Mouse (Mus musculus): ENCODE data around the gene Tsn.

The Tsn gene

DNA sequence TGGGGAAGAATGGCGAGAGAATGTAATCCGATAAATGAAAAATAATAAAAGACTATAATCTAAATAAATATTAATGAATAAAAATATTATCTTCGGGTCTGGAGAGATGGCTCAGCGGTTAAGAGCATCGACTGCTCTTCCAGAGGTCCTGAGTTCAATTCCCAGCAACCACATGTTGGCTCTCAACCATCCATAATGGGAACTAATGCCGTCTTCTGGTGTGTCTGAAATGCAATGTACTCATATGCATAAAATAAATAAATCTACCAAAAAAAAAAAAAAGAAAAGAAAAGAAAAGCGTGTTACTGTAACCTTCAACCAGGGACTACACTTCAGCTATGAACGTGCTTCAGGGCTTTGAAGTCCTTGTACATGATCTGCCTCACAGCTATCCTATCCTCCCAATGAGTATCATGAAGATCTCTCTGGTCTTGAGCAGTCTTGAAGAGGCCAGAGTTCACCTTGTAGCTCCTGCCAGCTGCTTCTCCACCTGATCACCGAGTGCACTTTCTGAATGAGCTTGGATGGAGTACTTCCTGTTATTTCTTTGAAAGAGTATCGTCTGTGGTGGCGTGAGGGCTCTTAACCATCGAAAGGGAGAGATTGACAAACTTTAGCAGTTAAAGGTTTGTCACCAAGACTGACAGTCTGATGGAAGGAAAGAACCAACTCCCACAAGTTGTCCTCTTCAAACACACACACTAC lies at the start of gene Tsn:
Gene Tsn (minus strand): TSS at position 118 of the 705 bp plus-strand sequence.
- peak in 1 of 2 experiments; percentile 15 for DNase-seq (ENCODE audit: low spot score in 2 of 2)

DNA sequence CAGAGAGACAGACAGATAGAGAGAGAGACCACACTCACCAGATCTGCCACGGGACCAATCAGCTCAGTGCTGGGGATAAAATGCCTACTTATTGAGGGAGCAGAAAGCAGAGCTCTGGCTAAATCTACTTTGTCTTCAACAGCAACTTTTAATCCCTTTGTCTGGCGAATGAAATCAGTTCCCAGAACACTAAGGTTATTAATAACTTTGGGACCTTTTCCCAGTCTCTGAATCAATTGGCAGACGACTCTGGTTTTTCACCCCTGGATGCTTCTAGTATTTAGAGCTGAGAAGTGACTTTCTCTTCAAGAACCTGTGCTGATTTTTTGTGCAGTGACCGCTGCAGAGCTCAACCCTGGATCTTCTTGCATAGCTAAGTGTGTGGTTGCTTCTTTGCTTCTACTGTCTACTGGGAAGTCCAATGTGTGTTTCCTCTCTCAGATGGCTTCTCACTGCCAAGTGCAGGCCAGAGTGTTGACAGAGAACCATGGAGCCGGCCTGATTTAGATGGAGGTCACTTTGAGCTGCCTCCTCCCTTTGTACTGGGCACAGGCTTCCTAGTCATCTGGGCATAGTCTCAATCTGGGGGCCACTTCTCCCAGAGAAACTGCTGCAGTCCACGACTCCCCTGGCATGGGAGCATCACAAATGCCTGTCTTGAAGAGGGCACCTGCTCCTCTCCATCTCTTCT lies 47.7 kb upstream of the Tsn start:
- DNase-seq (ENCODE audit: low spot score in 2 of 2): no peak

DNA sequence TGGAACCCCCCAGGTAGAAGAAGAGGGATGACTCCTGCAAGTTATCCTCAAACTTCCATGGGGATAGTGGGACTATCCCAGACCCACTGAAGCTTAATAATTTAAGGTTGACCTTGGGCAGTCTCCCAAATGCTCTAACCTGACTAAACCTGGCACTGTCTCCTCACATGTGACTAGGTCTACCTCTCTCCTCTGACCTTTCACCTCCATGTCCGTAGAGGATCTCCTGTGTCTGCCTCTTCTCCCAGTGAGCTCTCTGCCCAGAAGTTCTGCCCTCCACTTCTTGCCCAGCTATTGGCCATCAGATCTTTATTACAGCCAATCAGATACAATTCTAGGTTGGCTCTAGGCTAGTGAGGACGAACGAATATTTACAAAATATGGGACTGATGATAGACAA lies 38.4 kb upstream of the Tsn start:
- no peak for DNase-seq (ENCODE audit: low spot score in 2 of 2)

DNA sequence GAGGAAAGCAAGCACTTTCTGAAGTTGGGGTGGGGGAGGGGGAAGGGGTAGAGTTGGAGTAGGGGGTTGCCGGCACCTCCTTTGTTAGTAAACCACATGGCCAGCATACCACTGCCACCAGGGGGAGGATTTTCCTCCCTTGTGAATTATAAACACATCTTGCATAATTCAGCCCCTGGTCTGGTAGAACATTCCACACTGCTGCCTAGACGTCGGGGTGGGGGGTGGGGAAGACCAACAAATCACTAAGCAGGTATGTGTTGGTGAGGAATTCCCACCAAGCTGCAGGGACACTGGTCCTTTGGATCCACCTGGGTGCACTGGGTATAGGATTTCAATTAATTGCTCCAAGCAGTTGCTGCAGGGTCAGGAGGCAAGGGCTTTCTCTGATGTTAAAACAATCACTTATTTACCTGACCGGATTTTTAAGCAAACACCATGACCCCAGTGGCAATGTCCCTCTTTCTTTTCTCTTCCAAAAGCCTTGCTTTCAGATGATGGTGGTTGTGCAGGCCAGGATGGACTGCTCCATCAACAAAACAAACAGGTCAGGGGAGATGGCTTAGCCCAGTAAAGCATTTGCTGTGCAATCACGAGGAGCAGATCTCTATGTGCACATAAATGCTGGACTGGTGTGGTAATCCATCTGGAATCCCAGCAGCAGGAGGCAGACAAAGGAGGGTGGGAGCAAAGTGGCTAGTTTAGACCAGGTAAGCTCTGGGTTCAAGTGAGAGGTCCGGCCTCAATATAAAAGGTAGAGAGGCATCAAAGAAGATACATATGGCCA lies 32.3 kb upstream of the Tsn start:
- DNase-seq (ENCODE audit: low spot score in 2 of 2): no peak

DNA sequence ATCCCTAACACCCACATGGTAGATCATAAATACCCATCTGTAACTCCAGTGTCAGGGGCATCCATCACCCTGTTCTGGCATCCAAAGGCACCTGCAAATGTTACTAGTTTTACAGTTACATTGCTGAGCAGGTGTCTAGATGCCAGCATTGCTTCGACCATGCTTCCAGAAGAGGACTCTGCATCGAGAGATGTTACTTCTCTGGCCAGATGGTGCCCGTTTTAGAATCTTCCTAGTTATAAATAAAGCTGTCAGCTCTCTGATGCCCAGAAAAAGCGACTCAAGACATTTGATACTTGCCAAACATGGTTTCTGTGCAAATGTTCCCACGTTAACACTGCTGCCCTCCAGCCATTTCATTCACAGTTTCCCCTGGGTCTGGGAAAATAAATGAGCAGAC lies 26.4 kb upstream of the Tsn start:
- DNase-seq (ENCODE audit: low spot score in 2 of 2): no peak

DNA sequence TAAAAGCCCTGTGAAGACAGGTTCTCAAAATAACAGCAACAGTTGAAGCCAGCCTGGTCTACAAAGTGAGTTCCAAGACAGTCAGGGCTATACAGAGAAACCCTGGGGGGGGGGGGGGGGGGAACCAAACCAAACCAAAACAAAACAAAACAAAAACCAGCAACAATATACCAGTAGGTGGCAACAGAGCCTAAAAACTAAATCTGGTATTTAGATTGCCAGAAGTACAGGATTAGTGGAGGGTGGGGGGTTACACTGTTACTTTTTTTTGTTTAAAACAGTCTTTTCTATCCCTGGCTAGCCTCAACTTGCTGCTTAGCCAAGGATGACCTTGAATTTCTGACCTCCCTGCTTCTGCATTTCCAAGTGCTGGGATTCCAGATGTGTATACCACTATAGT lies 24.3 kb upstream of the Tsn start:
- DNase-seq (ENCODE audit: low spot score in 2 of 2): no peak

DNA sequence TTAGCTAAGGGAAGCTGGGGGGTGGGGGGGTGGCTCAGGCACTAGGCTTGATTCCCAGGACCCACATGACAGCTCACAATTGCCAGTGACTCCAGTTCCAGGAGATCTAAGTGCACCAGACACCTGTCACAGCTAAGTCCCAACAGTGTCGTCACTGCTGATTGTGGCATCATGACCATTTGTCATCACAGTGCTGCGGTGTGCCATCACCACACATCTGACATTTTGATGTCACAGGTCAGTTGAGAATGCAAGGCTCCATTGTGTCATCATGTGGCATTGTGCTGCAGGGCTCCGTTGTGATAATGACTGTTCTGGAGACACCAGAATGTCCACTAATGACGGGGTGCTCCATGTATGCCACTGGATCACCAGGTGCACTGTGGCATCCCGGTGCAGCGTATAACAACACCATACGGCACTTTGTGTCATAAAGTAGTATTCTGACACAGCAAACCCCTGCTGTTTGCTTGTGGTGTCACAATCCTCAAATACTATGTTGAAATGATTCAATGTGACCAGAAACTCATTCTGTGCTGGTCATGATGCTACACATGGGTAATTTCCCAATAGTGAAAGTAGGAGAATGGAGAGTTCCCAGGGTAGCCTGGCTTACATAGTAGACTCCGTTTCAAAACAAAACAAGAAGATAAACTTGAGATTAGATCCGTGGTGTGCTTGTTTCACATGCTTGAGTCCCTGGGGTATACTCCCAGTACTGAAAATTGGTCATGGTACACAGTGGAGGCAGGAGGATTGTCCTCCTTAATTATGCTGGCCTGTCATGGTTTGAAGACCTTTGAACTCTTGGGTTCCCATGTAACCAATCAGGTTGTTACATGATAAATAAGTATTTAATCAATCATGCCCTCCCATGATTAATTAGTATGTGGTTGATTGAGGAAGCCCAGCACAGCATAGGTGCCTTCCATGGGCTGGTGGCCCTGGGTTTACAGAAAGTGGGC lies 23.5 kb upstream of the Tsn start:
- DNase-seq (ENCODE audit: low spot score in 2 of 2): no peak

DNA sequence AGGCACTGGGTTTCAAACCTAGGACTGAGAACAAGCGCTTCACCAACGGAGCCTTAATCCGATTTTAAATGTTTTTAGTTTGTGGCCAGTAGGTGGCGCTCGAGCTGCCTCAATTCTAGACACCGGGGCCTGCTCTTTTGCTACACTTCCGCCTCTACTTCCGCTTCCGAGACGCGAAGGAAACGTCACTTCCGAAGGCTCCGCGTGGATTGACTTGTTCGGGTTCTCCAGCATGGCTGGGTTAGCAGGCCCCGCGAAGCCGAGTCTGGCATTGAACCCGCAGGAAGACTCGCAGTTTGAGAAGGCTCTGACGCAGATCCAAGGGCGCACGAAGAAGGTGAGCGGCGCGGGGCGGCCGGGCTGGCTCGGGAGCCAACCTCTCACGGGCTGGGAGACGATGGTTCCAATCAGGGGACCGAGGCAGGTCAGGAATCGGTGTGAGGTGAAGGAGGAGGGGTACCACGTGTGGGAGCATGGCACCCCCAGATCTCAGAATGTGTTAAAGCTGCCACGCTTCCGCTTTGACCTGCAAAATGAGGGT lies 10.2 kb upstream of the Tsn start, which contains the start of gene Nifk:
Gene Nifk (plus strand): TSS at position 179 of the 541 bp plus-strand sequence.
- DNase-seq (ENCODE audit: low spot score in 2 of 2): peak; percentile 84 to 93

DNA sequence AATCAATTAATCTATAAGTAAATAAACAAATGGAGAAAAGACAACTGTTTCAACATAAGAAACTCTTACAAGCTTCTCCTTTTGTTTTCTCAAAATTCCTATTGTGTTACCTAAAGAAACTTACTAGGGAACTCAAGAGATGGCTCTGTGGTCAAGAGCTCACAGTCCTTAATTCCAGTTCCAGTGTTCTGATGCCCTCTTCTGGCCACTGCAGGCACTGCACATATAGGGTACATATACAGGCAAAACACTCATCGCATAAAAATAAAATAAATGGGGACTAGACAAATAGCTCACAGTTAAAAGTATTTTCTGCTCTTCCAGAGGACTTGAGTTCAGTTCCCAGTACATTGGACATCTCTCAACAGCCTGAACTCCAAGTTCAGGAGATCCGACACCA lies 9.2 kb upstream of the Tsn start:
- DNase-seq (ENCODE audit: low spot score in 2 of 2): peak; percentile 29 to 71

DNA sequence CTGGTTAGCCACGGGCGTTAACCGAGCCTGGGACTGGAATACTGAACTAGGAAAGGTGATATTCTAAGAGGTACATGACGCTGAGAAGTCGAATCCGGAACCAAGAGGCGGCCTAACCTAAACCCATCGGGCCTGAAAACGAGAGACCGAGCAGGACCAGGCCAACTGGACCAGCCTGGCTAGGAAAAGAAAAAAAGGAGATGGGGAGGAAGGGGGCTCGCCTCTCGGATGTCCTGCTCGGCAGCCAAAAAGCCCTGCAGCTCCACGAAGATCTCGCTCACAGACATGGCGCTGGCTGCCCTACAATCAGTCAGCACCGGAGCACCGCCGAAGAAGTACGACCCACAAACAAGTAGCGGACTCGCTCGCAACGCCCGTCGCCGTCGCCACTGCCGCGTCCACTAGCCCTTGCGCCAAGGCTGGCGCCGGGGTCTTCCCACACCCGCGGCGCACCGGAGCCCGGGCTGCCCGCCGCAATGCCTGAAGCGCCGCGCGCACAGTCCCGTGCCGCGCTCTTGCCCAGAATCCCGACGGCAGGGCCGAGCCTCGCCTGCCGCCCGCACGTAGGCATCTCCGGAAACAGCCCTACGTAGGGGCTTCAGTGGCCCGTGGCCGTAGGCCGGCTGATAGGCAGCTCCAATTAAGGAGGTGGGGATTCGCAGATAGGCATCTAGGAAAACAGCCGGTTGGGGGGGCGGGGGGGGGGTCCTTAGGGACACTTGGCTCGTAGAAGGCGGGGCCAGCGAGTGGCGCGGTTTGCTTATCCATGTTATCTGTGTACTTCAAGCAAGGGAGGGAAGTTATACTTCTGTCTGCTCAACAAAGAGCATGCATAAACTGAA lies 538 bp downstream of the Tsn start:
- peak; percentile 90 to 91 for DNase-seq (ENCODE audit: low spot score in 2 of 2)

DNA sequence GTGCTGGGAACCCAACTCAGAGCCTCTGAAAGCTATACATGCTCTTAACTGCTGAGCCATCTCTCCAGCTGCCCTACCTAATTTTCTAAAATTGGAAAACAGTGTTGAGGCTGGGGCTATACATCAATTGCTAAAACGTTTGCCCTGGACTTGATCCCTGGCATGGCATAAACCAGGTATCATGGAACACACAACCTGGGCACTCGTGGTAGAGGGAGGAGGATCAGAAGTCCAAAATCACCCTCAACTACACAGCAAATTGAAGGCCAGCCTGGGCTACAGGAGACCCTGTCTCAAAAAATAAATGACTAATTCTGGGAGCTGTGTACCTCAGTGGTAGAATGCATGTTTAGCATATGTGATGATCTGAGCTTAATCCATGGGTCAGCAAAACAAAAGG lies 13.8 kb downstream of the Tsn start:
- DNase-seq (ENCODE audit: low spot score in 2 of 2): no peak

DNA sequence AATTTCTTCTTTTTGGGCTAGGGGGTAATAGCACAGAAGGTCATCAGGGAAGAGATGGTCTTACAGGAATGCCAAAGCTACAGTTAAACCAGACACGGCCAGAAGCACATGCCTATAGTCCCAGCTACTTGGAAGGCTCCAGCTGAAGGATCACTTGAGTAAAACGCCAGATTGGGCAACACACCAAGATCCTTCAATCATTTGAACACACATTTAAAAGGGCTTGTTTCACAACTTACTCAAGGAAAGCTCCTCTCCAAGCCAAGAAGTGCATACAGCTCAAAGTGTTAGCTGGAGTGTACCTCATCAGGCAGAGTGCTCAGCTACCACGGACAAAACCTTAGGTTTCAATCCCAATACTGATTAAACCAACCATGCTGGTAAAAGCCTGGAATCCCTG lies 14.9 kb downstream of the Tsn start:
- DNase-seq (ENCODE audit: low spot score in 2 of 2): no peak

DNA sequence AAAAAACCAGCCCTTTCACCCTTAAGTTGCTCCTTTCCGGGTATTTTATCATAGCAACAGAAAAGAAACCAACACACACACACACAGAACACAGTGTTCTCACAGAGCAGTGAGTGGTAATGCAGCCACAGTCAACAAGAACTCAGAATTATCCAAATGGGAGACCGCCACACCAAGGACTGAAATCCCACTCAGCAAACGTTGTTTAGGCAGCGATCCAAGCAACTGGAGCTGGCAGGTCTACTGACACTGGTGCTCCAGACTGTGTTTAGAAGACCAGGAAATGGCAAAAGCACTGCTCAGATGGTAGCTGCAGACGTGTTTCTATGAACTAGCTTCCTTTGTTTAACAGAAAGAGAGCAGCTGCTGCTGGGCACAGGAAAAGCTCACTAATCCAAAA lies 16.7 kb downstream of the Tsn start:
- DNase-seq (ENCODE audit: low spot score in 2 of 2): no peak

DNA sequence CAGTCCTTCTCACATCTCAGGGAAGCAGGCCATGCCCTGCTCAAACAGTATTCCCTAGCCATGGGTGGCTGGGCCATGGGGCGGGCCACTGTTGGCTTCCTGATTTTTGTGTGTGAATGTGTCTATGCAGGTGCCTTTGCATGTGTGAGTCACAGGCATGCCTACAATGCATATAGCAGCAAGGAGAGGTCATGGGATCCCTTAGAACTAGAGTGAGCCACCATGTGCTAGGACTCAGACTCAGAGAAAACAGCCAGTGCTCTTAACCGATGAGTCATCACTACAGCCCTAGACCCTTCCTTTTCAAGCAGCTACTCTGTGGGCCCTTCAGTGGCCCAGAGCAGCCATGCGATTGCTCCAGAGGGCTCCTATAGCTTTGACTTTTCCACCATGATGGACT lies 17.3 kb downstream of the Tsn start:
- no peak for DNase-seq (ENCODE audit: low spot score in 2 of 2)

DNA sequence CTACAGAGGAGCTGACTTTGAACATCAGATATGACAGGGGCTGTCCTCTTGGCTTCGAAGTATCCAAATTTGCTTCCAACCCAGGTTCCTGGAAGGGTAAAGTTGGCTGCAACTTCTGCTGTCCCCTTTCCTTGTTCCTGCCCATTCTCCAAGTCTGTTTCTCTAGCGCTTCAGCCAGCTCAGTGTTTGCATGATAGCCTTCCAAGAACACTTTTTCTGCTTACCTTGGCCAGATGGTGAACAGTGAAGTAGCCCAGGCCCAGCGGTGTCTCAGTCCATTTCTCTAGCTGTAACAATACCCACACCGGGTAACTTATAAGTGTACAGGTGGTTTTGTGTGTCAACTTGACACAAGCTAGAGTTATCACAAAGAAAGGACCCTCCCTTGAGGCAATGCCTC lies 19.2 kb downstream of the Tsn start:
- DNase-seq (ENCODE audit: low spot score in 2 of 2): no peak

DNA sequence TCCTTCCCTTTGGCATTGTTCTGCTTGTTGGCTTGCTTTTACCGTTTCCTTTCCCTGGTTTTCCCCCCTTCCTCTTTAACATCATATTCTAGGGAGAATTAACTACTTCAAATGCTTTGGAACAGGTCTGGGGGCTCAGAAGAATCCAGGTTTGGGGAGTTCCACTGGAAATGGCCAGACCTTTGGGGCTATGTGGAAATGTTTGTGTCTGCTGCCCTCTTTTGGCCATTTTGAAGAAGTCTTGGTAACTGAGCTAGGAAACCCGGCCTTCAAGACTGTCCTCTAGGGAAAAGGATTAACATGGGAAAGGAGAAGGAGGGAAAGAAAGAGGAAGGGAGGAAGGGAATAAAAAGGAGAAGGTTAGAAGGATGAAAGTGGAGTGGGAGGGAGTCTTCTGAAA lies 36.4 kb downstream of the Tsn start:
- DNase-seq (ENCODE audit: low spot score in 2 of 2): no peak

DNA sequence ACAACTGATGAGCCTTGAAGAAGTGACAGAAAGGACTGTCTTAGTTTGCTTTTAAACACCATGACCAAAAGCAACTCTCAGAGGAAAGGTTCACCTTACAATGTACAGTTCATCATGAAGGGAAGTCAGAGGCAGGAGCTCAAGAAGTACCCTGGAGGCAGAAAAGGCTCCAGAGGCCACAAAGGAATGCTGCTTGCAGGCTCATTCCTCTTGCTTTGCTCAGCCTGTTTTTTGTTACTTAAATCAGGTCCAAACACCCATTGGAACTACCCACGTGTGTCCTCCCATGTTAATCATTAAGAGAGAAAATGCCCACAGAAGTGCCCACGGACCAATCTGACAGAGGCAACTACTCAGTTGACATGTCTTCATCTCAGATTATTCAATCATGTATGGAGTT lies 59.6 kb downstream of the Tsn start:
- no peak for DNase-seq (ENCODE audit: low spot score in 2 of 2)
